Mouse (Mus musculus): ENCODE results near the gene Sgms2.

DNA sequence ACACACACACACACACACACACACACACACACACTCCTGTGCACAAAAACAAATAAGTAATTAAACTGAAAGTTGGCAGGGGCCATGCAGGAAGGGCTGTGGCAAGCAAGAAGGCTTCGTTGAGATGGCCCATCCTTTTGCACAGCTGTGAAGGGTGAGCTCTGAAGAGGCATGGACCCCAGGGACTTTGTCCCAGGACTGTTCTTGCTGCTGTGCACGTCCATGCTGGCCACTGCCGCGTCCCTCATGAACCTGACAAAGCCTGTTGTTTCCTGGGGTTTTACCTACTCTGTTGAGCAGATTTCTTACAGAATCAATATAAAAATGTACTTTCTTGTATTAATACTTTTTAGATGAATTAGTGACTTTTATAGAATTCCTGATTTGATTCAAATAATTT lies 199.3 kb downstream of the Sgms2 start:
- TF ChIP-seq USF1 (IDR thresholded peaks at IDR 0.05; ENCODE audit: low read depth) (no peak), POLR2A (IDR thresholded peaks at IDR 0.05; ENCODE audit: insufficient read length, low read depth) (no peak), REST (IDR thresholded peaks at IDR 0.05; ENCODE audit: insufficient read depth, insufficient read length) (no peak), E2F4 (IDR thresholded peaks at IDR 0.05; ENCODE audit: insufficient read depth) (no peak), MAX (IDR thresholded peaks at IDR 0.05; ENCODE audit: low read depth) (no peak), MYOD1 (IDR thresholded peaks at IDR 0.05; ENCODE audit: control insufficient read depth in 1 of 3, insufficient read length in 2 of 3, low read depth in 2 of 3) (no peak), MYOG (IDR thresholded peaks at IDR 0.05; ENCODE audit: control insufficient read depth in 1 of 3, insufficient read depth in 1 of 3, insufficient read length in 2 of 3, low read depth in 2 of 3) (no peak), TCF3 (IDR thresholded peaks at IDR 0.05; ENCODE audit: insufficient read length, low read depth) (no peak), TCF12 (IDR thresholded peaks at IDR 0.05; ENCODE audit: insufficient read depth, poor library complexity, severe bottlenecking) (no peak), POLR2AphosphoS2 (IDR thresholded peaks at IDR 0.05; ENCODE audit: insufficient read length, low read depth) (no peak), SRF (IDR thresholded peaks at IDR 0.05; ENCODE audit: control insufficient read depth, insufficient read length, low read depth) (no peak), CEBPB (IDR thresholded peaks at IDR 0.05; ENCODE audit: insufficient read depth, poor library complexity, severe bottlenecking) (no peak)
